Mouse (Mus musculus) yolk sac, embryonic 10.5 days (tissue): ENCODE data around the gene Pde4dip.

Experiments
- DNase-seq: peaks from one replicate; pipeline ENCODE4 v3.0.0-alpha.2; 2017; ENCODE audit warnings: low spot score

Pde4dip gene

DNA sequence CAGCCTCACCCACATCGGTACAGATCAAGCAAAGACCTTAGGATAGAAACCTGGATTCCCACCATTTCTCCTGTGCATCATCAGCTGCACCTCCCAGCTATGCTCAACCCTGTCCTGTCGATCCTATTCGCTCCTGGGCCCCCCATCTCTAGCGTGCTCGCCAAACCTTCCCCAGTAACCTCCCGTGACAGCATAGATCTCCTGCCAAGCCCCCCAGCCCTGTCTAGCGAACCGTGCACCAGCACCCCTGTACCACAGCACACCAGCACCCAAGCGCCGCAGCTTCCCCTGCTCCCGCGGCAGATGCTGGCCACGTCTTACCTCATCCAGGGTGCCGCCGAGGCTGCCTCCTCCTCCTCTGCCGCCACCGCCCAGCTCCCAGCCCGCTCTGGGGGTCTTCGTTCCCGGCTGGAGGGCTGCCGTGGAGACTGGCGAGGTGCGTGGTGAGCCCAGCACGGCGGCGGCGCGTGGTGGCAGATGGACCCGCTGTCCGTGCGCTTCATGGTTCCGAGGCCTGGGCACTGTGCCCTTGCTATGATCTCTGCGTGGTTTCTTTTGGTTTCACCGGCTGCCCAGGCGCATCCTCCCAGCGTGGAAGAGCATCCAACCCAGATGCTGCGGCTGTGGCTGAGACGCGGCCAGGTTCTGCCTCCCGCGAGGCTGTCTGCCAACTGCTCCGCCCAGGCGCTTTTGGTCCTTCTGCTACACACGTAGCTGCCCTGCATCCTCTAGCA is at the start of gene Pde4dip:
Pde4dip (minus strand) TSS at position 540 of the 734 bp plus-strand sequence.
- no peak for DNase-seq

DNA sequence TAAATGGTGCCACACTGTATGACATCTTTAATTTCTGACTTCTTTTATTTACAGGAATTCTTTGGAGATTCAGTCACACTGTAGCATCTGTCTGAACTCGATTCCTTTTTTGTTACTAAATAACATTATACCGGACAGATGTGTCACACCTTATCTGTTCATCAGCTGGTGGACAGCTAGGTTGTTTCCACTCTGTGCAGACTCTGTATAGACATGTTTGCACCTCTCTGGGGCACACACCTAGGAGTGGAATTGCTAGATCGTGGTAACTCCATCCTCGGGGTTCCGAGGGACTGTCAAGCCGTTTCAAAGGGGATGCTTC is 49.4 kb upstream of the Pde4dip start:
- no peak for DNase-seq

DNA sequence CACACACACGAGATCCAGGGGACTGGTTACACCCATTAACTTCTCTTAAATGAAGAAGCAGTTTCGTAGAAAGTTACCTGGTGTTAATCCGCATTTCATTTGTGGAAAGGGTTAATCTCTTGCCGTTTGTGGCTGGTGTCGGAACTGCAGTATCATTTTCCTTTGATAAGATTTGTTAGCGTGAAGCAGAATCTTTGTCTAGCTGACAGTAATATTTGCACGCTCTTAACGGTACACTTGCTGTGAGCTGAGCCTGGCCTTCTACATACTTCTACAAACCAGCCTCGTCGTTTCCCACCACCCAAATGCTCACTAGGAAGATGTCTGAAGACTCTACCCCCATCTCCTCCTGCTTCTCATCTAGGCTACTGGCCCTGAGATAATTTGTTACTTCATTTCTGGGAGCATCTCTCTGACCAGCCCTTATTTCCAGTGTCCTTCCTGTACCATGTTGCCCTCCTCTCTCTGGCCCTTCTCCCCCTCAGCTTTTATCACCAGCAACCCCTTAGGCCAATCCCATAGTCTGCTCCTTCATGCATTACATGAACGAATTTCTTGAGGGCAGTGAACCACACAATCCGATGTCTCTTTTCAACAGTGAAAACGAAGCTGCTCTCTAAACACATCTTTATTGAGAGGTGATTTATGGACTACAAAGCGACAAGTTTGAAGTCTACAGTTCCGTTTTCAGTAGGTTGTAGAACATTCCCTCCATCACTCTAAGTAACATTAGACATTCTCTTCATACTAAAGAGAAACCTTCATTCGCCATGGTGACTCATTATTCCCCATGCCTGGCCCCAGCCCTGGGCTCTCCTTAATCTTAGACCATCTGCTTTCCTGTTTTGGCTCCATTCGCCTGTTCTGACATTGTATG is 48.8 kb upstream of the Pde4dip start:
- DNase-seq, result no peak

DNA sequence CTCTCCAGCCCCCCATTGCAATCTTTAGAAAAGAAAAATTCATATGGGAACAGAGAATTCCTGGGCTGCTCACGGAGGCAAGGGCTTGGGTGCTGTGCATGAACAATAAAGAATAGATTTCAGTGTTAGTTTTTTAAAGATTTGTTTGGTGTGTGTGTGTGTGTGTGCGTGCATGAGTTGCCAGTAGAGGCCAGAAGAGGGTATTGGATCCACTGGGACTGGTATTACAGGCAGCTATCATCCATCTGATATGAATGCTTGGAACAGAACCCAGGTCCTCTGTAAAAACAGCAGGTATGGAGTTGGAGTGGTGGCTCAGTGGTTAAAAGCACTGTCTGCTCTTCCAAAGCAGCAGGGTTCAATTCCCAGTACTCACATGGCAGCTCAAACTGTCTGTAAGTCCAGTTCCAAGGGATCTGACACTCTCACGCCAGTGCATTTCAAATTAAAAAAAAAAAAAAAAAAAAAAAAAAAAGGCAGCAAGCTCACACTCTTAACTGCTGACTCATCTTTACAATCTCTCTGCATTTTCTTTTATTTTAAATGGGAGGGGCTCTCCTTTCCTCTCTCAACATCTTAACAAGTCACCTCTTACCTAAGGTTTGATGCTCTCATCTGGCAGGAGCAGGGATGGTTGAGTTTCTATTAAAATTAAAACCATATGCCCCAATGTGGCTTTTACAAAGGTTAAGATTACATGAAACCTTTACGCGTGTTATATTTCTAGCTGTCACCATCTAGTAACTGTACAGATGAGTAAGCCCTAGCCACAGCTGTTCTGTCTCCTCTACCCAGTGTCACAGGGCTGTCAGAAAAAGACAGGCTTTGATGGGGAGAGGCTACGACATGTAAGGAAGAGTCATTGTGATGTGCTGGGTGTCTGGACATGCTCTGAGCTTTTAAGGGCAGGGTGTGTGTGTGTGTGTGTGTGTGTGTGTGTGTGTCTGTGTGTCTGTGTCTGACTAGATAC is 46.1 kb upstream of the Pde4dip start:
- no peak for DNase-seq

- no peak for DNase-seq
These were observed 45.3 kb upstream of the Pde4dip start for GRCm38 (mm10) chr3:97933811-97934210.

- no peak for DNase-seq
These were observed 44.7 kb upstream of the Pde4dip start for GRCm38 (mm10) chr3:97933251-97933650.

DNA sequence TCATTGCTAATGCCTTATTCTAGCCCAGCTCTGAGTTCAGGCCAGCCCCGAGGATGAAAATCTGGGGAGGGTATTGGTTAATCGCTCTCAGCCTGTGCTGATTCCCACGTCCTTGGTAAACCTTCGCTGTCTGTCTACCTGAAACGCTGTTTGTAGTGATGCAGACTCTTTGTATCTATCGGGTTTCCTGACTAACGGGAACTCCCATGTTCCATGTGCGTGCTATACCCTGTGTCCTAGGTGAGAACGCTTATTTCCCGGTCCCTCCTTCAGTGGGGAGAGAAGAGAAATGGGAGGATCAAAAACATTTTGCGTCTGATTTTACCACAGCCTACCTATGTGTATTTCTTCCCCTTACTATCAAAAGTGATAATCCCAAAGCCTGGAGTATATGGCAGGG is 44.3 kb upstream of the Pde4dip start:
- DNase-seq, result no peak

DNA sequence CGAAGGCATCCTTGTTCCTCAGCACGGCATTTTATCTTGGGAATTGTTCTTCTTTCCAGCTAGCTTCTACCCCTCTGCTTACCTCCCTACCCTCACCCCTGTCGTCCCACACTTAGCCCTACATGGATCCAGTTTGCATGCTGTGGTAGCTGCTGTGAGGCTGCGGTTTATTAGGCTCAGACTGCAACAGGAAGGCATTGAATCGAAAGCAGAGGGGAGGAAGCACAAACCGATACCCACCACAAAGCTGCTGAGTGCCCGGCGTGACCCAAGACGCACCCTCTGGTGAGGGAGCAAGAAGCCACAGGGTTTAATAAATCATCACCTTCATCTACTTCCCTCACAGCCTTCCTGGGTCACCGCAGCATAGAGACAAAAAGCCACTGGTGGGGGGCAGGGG is 43.6 kb upstream of the Pde4dip start:
- DNase-seq, result no peak

DNA sequence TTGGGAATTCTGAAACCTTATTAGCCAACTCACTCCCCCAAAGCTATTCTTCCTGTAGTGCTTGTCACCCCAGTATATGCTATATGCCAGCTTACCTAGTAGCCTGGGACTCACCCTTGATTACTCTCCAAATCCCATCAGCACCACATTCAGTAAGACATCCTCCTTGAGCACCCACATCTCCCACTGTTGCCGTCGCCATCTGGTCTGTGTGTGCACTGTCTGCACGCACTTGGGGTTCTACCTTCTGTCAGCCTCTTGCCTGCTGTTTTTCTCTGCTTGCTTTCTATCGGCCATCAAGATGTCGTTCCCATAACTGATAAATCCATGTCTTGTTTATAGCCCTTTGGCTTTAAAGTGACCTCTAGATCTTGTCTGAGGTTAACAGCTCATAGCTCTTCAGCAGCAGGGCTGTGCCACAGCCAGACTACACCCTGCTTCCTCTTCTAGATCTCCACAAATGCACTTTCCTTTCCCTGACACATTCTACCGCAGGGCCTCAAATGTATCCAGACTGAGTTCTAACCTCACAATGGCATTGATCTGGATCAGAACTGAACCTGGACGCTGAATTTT is 42.9 kb upstream of the Pde4dip start:
- no peak for DNase-seq

DNA sequence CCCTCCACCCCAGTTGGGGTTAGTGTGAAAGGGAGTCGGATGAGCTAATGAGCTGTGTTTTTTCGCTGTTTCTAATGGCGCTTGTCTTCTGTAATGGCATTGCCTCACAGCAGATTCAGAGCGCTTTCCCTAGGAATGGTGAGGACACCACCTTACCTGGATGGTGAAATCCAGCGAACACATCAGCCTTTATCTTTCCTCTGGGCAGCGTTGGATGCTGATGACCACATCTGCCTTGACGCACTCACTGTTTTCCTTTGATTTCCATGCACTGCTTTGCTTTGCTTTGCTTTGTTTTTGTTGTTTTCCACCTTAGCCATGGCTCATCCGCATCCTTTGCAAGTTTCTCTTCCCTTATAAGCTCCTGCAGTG is 42.3 kb upstream of the Pde4dip start:
- no peak for DNase-seq

- DNase-seq, result no peak
These were observed 41.8 kb upstream of the Pde4dip start for GRCm38 (mm10) chr3:97930141-97930786.

DNA sequence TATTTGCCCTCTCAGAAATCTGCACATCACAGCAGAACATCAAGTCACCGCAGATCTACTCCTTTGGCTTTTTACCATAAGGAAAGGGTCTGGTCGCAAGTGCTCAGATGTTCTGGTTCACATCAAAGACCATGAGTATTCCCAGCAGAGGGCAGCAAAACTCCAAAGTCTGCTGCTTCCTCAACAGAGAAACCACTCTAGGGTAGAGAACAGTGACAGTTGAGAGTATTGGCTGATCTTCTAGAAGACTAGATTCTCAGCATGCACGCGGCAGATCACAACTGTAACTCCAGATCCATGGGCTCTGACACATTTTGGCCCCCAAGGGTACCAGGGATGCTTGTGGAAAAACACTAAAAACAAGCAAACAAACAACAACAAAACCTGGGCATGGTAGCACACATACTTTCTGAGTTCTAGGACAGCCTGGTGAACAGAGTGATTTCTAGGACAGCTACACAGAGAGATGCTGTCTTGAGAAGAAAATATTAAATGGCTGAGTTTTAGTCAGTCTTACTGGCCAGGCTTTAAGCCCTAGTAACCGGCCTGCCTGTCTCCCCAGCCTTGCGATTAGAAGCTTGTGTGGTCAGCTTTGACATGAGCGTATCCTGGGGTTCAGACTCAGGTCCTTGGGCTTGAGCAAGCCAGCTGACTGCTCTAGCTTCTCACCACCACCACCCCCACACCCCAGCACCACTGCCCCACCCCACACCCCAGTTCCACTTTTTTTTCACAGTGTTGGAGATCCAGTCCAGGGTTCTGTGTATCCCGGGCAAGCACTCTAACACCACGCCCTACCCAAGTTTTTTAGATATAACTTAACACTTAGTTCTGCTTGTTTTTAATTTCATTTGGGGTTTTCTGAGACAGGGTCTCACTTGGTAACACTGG is 40.7 kb upstream of the Pde4dip start:
- DNase-seq, result peak; percentile 76

GRCm38 (mm10) chr3:97927322-97927721 is 38.8 kb upstream of the Pde4dip start:
- DNase-seq, result no peak

- no peak for DNase-seq
These were observed 36.7 kb upstream of the Pde4dip start for GRCm38 (mm10) chr3:97925246-97925645.

GRCm38 (mm10) chr3:97918885-97919550 is 30.5 kb upstream of the Pde4dip start:
- no peak for DNase-seq

GRCm38 (mm10) chr3:97915081-97915480 is 26.6 kb upstream of the Pde4dip start:
- no peak for DNase-seq

- DNase-seq, result no peak
These were observed 22.6 kb upstream of the Pde4dip start for GRCm38 (mm10) chr3:97911093-97911492.

DNA sequence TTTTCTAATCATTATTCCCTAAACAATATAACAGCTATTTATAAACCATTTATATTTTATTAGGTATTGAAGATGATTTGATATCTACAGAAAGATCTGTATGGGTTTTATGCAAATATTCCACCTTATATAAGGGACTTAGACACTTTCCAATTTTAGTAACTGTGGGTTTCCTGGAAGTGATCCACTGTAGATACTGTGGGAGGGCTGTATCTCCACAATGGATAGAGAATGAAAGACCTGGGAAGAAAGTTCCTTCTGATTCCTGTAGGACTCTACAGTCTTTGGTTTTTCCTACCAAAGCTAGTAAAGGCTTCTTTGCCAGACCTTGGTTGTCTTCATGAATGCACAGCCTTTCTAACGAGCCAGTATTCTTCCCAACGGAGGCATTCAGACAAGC is 21.2 kb upstream of the Pde4dip start:
- DNase-seq, result no peak

DNA sequence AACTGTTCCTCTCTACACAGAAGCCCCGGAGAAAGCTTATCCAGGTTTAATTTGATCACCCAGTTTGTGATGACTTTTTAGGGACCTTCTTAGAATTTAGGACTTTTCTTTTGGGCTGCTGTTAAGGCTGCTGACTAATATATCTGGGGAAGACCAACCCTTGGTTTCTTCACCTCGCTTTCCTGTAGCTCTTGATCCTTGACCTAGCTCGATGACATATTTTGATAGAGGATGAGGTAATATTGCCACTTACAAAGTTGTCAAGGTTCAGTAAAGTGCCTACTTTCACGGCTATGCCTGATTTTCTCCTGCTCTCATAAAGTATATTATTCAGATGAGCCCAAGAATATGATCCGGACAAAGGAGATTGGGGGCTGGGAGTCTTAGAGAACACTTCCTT is 13.1 kb upstream of the Pde4dip start:
- no peak for DNase-seq
